Mouse (Mus musculus) C2C12 (cell line): ENCODE measurements around the gene Itgb3bp. TPM values are rescaled to one million over a fixed set of nuclear protein-coding genes. Genes with fewer than 3 reads are reported as not detected.

Experiments used
- H3K27me3 ChIP-seq: one replicate; pipeline ENCODE4 v1.6.1; 2011; ENCODE audit not compliant: control insufficient read depth, insufficient read depth, insufficient read length
- H3K36me3 ChIP-seq: one replicate; pipeline ENCODE4 v1.6.1; 2011; ENCODE audit not compliant: control insufficient read depth, insufficient read depth
- H3K4me3 ChIP-seq: one replicate; pipeline ENCODE4 v1.5.1; 2011; ENCODE audit warnings: mild to moderate bottlenecking, control low read depth; ENCODE audit not compliant: poor library complexity, insufficient read depth, severe bottlenecking
- H3K79me2 ChIP-seq: one replicate; pipeline ENCODE4 v1.6.1; 2011; ENCODE audit not compliant: control insufficient read depth, insufficient read depth
- H3K79me3 ChIP-seq: one replicate; pipeline ENCODE4 v1.6.1; 2011; ENCODE audit warnings: low read depth, control low read depth
- H3ac ChIP-seq: one replicate; pipeline ENCODE3; 2011; ENCODE audit warnings: low read depth; ENCODE audit not compliant: control insufficient read depth, insufficient read length
- CEBPB ChIP-seq: IDR thresholded peaks from one replicate; pipeline ENCODE4 v1.6.1; 2011; ENCODE audit warnings: low read depth, mild to moderate bottlenecking, control low read depth, moderate library complexity
- CTCF ChIP-seq: IDR thresholded peaks from one replicate; pipeline ENCODE4 v1.5.1; 2011; ENCODE audit not compliant: control insufficient read depth, insufficient read depth, insufficient read length
- FOSL1 ChIP-seq: IDR thresholded peaks from one replicate; pipeline ENCODE4 v1.8.0; 2011; ENCODE audit warnings: mild to moderate bottlenecking, low read length; ENCODE audit not compliant: poor library complexity, insufficient read depth, severe bottlenecking
- MAX ChIP-seq: IDR thresholded peaks from one replicate; pipeline ENCODE4 v1.6.1; 2011; ENCODE audit warnings: mild to moderate bottlenecking, control low read depth
- MYOD1 ChIP-seq: IDR thresholded peaks from one replicate; pipeline ENCODE4 v1.6.1; 2011; ENCODE audit warnings: low read depth; ENCODE audit not compliant: control insufficient read depth, insufficient read length
- MYOG ChIP-seq: IDR thresholded peaks from one replicate; pipeline ENCODE4 v1.6.1; 2011; ENCODE audit not compliant: control insufficient read depth, insufficient read length; ENCODE audit errors: extremely low read depth
- USF1 ChIP-seq: IDR thresholded peaks from one replicate; pipeline ENCODE4 v1.6.1; 2011; ENCODE audit warnings: low read depth, mild to moderate bottlenecking, control low read depth, moderate library complexity
- polyA plus RNA-seq: library from polyadenylated mRNA; unstranded; fragments of >200 nt; fragmentation: generic; extraction: Trizol; gene quantifications from one replicate; pipeline ENCODE4 v1.2.1, GENCODE M21; 2012; ENCODE audit warnings: missing spikeins

The Itgb3bp gene
- polyA plus RNA-seq, 1 experiment: 5.0 TPM

- Histone ChIP-seq H3ac (no peak overlapping the region), H3K27me3 (no peaks in the 10 kb centered on the region), H3K79me2 (no peaks in the 10 kb centered on the region)
Measured at GRCm38 (mm10) chr4:99969328-99969727, 39.7 kb upstream of the Itgb3bp start.

DNA sequence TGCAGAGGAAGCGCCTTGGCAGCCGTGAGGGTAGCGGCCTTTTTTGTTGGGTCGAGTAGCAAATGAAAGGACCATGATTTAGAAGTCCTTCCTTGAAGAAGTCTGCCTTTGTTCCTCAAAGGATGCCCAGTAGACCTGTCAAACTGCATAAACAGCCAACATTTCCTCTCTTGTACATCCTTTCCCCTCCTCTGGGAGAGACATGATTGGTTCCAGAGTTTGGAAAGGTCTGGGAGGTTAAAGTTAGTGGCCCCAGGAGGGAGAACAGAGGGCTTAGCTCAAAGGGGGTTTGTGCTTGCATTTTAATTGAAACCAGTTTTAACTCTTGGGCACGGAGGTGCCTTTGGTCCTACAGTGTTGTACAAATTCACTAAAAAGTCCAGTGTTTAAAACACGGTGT is 36.9 kb upstream of the Itgb3bp start:
- Histone ChIP-seq H3K4me3 (no peak overlapping the region), H3K79me3 (no peaks in the 10 kb centered on the region), H3K27me3 (no peaks in the 10 kb centered on the region), H3ac (no peak overlapping the region), H3K79me2 (no peaks in the 10 kb centered on the region), H3K36me3 (peaks cover 17% of the 10 kb centered on the region)
- TF ChIP-seq CTCF (no peak), MAX (no peak), MYOD1 (no peak), USF1 (no peak), MYOG (no peak), CEBPB (no peak), FOSL1 (no peak)

More at GRCm38 (mm10) chr4:99969328-99969727, 39.7 kb upstream of the Itgb3bp start:
- peaks cover 16% of the 10 kb centered on the region for H3K36me3 ChIP-seq
- no peak for TF ChIP-seq MYOG
- TF ChIP-seq MAX: no peak
- no peak for TF ChIP-seq FOSL1
- TF ChIP-seq CEBPB: no peak
- no peak for TF ChIP-seq MYOD1
- TF ChIP-seq CTCF: no peak
- no peak for TF ChIP-seq USF1
- no peaks in the 10 kb centered on the region for H3K79me3 ChIP-seq
- H3K4me3 ChIP-seq: no peak overlapping the region

DNA sequence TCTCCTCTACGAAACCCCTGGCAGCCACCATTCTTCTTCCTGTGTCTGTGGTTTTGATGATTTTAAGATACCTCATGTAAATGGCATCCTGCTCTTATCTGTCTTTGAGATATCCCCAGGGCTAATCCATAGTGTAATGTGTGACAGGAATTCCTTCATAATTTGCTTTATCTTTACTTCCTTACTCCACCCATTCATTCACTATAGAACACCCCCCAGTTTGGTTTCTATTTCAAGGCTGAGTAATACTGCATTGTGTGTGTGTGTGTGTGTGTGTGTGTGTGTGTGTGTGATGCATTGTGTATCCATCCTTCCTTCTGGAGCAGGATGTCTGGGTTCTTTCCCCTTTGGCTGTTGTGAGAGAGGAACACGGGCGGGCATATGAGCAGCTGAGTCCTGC is 29.7 kb upstream of the Itgb3bp start:
- no peak overlapping the region for H3ac ChIP-seq
- no peak overlapping the region for H3K4me3 ChIP-seq
- peaks cover under 1% of the 10 kb centered on the region for H3K36me3 ChIP-seq
- H3K79me3 ChIP-seq: no peaks in the 10 kb centered on the region
- TF ChIP-seq MYOG (no peak), CTCF (no peak), MYOD1 (no peak), MAX (no peak), USF1 (no peak), FOSL1 (no peak), CEBPB (no peak)
- no peaks in the 10 kb centered on the region for H3K27me3 ChIP-seq
- H3K79me2 ChIP-seq: no peaks in the 10 kb centered on the region

DNA sequence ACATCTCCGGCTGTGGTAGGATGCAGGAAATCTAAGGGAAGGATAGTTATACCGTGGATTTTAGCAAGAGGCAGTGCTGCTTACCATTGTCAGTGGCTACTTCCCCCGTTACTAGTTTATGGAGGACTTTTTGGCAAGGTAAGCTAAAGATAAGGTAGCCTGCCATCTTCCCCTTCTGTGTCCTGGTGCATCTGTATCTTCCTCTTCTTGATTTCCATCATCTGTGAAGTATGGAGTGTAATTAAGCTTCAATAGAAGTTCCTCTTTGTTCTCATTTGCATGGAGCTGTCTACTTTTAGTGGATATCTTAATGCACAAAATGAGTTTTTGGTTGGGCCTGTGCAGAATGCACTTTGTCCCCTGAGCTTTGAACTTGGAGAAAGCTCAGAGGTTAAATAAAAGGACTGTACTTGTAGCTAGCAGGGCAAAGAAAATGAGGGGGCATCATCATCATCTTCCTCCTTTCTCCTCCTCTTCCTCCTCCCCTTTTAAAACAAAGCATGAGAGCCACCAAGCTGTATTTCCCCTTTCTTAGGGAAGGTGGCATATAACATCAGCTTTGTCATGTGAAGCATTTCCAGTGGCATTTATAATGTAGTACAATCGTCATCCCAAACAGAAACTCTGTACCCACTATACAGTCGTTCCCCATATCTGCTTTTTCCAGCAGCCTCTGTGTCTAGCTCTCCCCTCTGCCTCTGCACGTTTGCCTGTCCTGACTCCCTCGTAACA is 28.6 kb upstream of the Itgb3bp start:
- Histone ChIP-seq H3K36me3 (no peaks in the 10 kb centered on the region), H3K4me3 (no peak overlapping the region), H3K79me3 (no peaks in the 10 kb centered on the region), H3K79me2 (no peaks in the 10 kb centered on the region), H3K27me3 (no peaks in the 10 kb centered on the region), H3ac (no peak overlapping the region)
- no peak for TF ChIP-seq MYOG
- TF ChIP-seq MYOD1: no peak
- no peak for TF ChIP-seq CEBPB
- no peak for TF ChIP-seq MAX
- no peak for TF ChIP-seq USF1
- no peak for TF ChIP-seq FOSL1
- no peak for TF ChIP-seq CTCF

- H3ac ChIP-seq: no peak overlapping the region
- TF ChIP-seq USF1 (no peak), CEBPB (no peak), MYOG (no peak), MYOD1 (no peak), MAX (no peak), FOSL1 (no peak), CTCF (no peak)
Measured at GRCm38 (mm10) chr4:99957186-99957585, 27.6 kb upstream of the Itgb3bp start.

DNA sequence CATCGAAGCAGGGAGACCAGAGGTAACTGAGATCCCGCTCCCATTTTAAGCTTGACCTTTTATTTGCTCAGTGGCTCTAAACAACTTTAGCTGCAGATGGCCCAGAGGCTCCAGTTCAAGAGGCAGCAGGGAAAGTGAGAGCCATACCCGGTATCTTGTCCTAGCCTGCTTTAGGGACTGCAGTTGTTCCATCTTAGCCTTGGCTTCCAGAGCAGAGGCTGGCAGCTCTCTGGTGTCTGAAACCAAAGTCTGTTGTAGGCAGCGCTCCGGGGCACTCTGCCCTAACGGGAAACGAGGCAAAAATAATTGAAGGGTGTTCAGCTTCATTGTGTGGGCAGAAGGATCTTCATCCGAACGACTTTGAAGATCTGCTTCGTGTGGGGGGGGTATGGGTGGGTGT is 25.8 kb upstream of the Itgb3bp start:
- no peak for TF ChIP-seq USF1
- TF ChIP-seq FOSL1: no peak
- TF ChIP-seq MAX: no peak
- TF ChIP-seq CEBPB: no peak
- no peak for TF ChIP-seq MYOD1
- no peak for TF ChIP-seq MYOG
- no peak for TF ChIP-seq CTCF
- no peak overlapping the region for H3K4me3 ChIP-seq
- no peaks in the 10 kb centered on the region for H3K79me3 ChIP-seq

More at GRCm38 (mm10) chr4:99957186-99957585, 27.6 kb upstream of the Itgb3bp start:
- no peaks in the 10 kb centered on the region for H3K36me3 ChIP-seq
- H3K27me3 ChIP-seq: no peaks in the 10 kb centered on the region
- H3K4me3 ChIP-seq: no peak overlapping the region
- no peaks in the 10 kb centered on the region for H3K79me2 ChIP-seq
- H3K79me3 ChIP-seq: no peaks in the 10 kb centered on the region

More for the DNA sequence above, 25.8 kb upstream of the Itgb3bp start:
- Histone ChIP-seq H3K79me2 (no peaks in the 10 kb centered on the region), H3ac (no peak overlapping the region), H3K27me3 (no peaks in the 10 kb centered on the region), H3K36me3 (no peaks in the 10 kb centered on the region)
